In genomic region chr11:5789071-5789753, GRCm38 (mm10) we compare ENCODE assay signal across 8 mouse cellular contexts. TPM values are rescaled to one million over a fixed set of nuclear protein-coding genes. Genes with fewer than 3 reads are reported as not detected.
DNase-seq lines count a peak whose midpoint lies in the region; ATAC-seq and TF ChIP-seq lines count a peak whose summit lies in the region.

No protein-coding gene starts in this region.

- no peak for ATAC-seq in kidney, embryonic 14.5 days (ENCODE audit: low FRiP score, low TSS enrichment)
- ATAC-seq in forebrain, embryonic 15.5 days (replicated peaks), result no peak
- ATAC-seq in liver, embryonic 16.5 days (ENCODE audit: low read depth), result no peak

- TF ChIP-seq POLR2A in MEL (IDR thresholded peaks at IDR 0.05; ENCODE audit: control insufficient read depth in 1 of 2, insufficient read depth in 1 of 2, low read depth in 1 of 2, low read length in 2 of 2, poor library complexity in 1 of 2), result peak in 1 of 2 experiments; percentile 36; a peak in 1 of 4 replicates

- H3K9ac ChIP-seq in kidney, embryonic 14.5 days (ENCODE audit: low read depth, low read length), result peak overlapping the region; percentile 67
- peak overlapping the region; percentile 91 for H3K9ac ChIP-seq in MEL (ENCODE audit: control insufficient read depth, low read depth, low read length, poor library complexity, severe bottlenecking)
- H3K9ac ChIP-seq in forebrain, embryonic 15.5 days (replicated peaks), result peak overlapping the region; percentile 81
- H3K9ac ChIP-seq in liver, embryonic 16.5 days (ENCODE audit: low read depth, low read length), result peak overlapping the region; percentile 72

- no peak for TF ChIP-seq EP300 in MEL (IDR thresholded peaks at IDR 0.05; ENCODE audit: low read depth in 1 of 2, low read length in 2 of 2)

- peak; percentile 31 for TF ChIP-seq RAD21 in MEL (IDR thresholded peaks at IDR 0.05; ENCODE audit: low read depth, low read length)

- H3K79me2 ChIP-seq in MEL (ENCODE audit: control insufficient read depth, insufficient read depth, low read length, poor library complexity), result peaks cover 21% of the 10 kb centered on the region

- peak overlapping the region; percentile 79 for H3K27ac ChIP-seq in kidney, embryonic 14.5 days (ENCODE audit: low read depth, low read length)
- H3K27ac ChIP-seq in MEL (ENCODE audit: control insufficient read depth, low read depth, low read length), result peak overlapping the region; percentile 86
- H3K27ac ChIP-seq in forebrain, embryonic 15.5 days (replicated peaks), result peak overlapping the region; percentile 90
- peak overlapping the region; percentile 97 for H3K27ac ChIP-seq in liver, embryonic 16.5 days (ENCODE audit: low read length)

- no peaks in the 10 kb centered on the region for H3K9me3 ChIP-seq in kidney, embryonic 14.5 days (ENCODE audit: control insufficient read depth, low read length)
- H3K9me3 ChIP-seq in MEL (replicated peaks; ENCODE audit: insufficient read depth, low read length), result no peaks in the 10 kb centered on the region
- H3K9me3 ChIP-seq in forebrain, embryonic 15.5 days, result no peaks in the 10 kb centered on the region
- H3K9me3 ChIP-seq in liver, embryonic 16.5 days (replicated peaks; ENCODE audit: control insufficient read depth, low read length), result no peaks in the 10 kb centered on the region

- TF ChIP-seq CTCF in MEL (IDR thresholded peaks at IDR 0.05 in 2 of 3, conservative IDR thresholded peaks at IDR 0.05 in 1 of 3; ENCODE audit: control insufficient read depth in 1 of 3, insufficient read depth in 1 of 3, low read depth in 2 of 3, low read length in 3 of 3, poor library complexity in 1 of 3, severe bottlenecking in 1 of 3), result peak; percentile 72 to 85 (median 84)

- H3K36me3 ChIP-seq in kidney, embryonic 14.5 days (ENCODE audit: control insufficient read depth, insufficient read depth, low read length), result peaks cover 31% of the 10 kb centered on the region
- H3K36me3 ChIP-seq in MEL (ENCODE audit: control insufficient read depth in 1 of 2, insufficient read depth in 2 of 2, low read length in 2 of 2), result peaks cover 0 to 19% of the 10 kb centered on the region in 2 experiments; a peak in 2 of 4 replicates
- peaks cover 24% of the 10 kb centered on the region for H3K36me3 ChIP-seq in forebrain, embryonic 15.5 days
- H3K36me3 ChIP-seq in liver, embryonic 16.5 days (ENCODE audit: control insufficient read depth, insufficient read depth), result peaks cover 4% of the 10 kb centered on the region; the same call in 1 of the 2 replicates
- peaks cover 13% of the 10 kb centered on the region for H3K36me3 ChIP-seq in splenic B cell, adult 2 months (ENCODE audit: control insufficient read depth, insufficient read depth, low read length, poor library complexity, severe bottlenecking)

- no peak for DNase-seq in kidney, postnatal 4 days
- DNase-seq in MEL (ENCODE audit: low read depth, low spot score), result peak; percentile 92
- peak; percentile 58 for DNase-seq in splenic B cell, adult 2 months (ENCODE audit: low read depth, low spot score)
- DNase-seq in layer of hippocampus, postnatal 10 days (ENCODE audit: low spot score in 2 of 2), result no peak
- no peak for DNase-seq in adrenal gland, adult (ENCODE audit: inconsistent age in 2 of 2, low spot score in 1 of 2)

- H3K4me3 ChIP-seq in kidney, embryonic 14.5 days (ENCODE audit: low read length), result peak overlapping the region; percentile 58
- peak overlapping the region; percentile 38 to 93 for H3K4me3 ChIP-seq in MEL (ENCODE audit: control insufficient read depth in 1 of 2, insufficient read depth in 1 of 2, low read depth in 2 of 2, low read length in 2 of 2)
- peak overlapping the region; percentile 76 for H3K4me3 ChIP-seq in forebrain, embryonic 15.5 days
- peak overlapping the region; percentile 75 for H3K4me3 ChIP-seq in liver, embryonic 16.5 days (ENCODE audit: low read depth, low read length)

- 66% methylated on average over 6 of the region's 6 CpGs for WGBS in kidney, embryonic 14.5 days
- WGBS in forebrain, embryonic 15.5 days, result 71% methylated on average over 6 of the region's 6 CpGs
- WGBS in liver, embryonic 16.5 days (ENCODE audit: insufficient replicate concordance), result 26% methylated on average over 6 of the region's 6 CpGs

- H3K4me1 ChIP-seq in kidney, embryonic 14.5 days (ENCODE audit: control insufficient read depth, insufficient read depth, low read length), result peaks cover 14% of the 10 kb centered on the region
- peaks cover 0 to 18% of the 10 kb centered on the region in 2 experiments; a peak in 2 of 4 replicates for H3K4me1 ChIP-seq in MEL (ENCODE audit: control insufficient read depth in 1 of 2, insufficient read depth in 2 of 2, low read length in 2 of 2)
- H3K4me1 ChIP-seq in forebrain, embryonic 15.5 days, result peaks cover 27% of the 10 kb centered on the region
- peaks cover 23% of the 10 kb centered on the region for H3K4me1 ChIP-seq in liver, embryonic 16.5 days (ENCODE audit: control insufficient read depth, low read depth, low read length)

- no peaks in the 10 kb centered on the region for H3K27me3 ChIP-seq in kidney, embryonic 14.5 days (ENCODE audit: control insufficient read depth, insufficient read depth, low read length)
- no peaks in the 10 kb centered on the region for H3K27me3 ChIP-seq in MEL (ENCODE audit: control insufficient read depth in 1 of 2, insufficient read depth in 2 of 2, low read length in 2 of 2)
- no peaks in the 10 kb centered on the region for H3K27me3 ChIP-seq in forebrain, embryonic 15.5 days
- no peaks in the 10 kb centered on the region for H3K27me3 ChIP-seq in liver, embryonic 16.5 days (ENCODE audit: control insufficient read depth, insufficient read depth, low read depth, low read length)
- H3K27me3 ChIP-seq in splenic B cell, adult 2 months (ENCODE audit: control insufficient read depth, insufficient read depth, low read length, poor library complexity, severe bottlenecking), result no peaks in the 10 kb centered on the region

- H3K4me2 ChIP-seq in kidney, embryonic 14.5 days (replicated peaks; ENCODE audit: low read depth, low read length), result peak overlapping the region; percentile 73
- peak overlapping the region; percentile 87 for H3K4me2 ChIP-seq in forebrain, embryonic 15.5 days (replicated peaks)
- H3K4me2 ChIP-seq in liver, embryonic 16.5 days (ENCODE audit: low read depth, low read length), result peak overlapping the region; percentile 85

TF ChIP-seq in MEL, 35 proteins besides CTCF, POLR2A, EP300 and RAD21 (continues in another document):
- TF ChIP-seq GATA1 (IDR thresholded peaks at IDR 0.05; ENCODE audit: low read depth, low read length), result peak; percentile 80
- no peak for TF ChIP-seq NRF1 (IDR thresholded peaks at IDR 0.05; ENCODE audit: insufficient read depth, low read depth, low read length, poor library complexity, severe bottlenecking)
- peak; percentile 30; the same call in 1 of the 2 replicates for TF ChIP-seq POLR2AphosphoS2 (IDR thresholded peaks at IDR 0.05; ENCODE audit: low read length)
- peak; percentile 58 for TF ChIP-seq SMC3 (IDR thresholded peaks at IDR 0.05; ENCODE audit: low read depth, low read length)
- 0 out of 2 replicates have a peak, but pooled peaks have one; percentile 44 for TF ChIP-seq TBP (IDR thresholded peaks at IDR 0.05; ENCODE audit: low read depth, low read length)
- TF ChIP-seq SIN3A (IDR thresholded peaks at IDR 0.05; ENCODE audit: low read length), result peak; percentile 94
- no peak for TF ChIP-seq CHD2 (IDR thresholded peaks at IDR 0.05; ENCODE audit: low read length)
- peak; percentile 73 for TF ChIP-seq HCFC1 (IDR thresholded peaks at IDR 0.05; ENCODE audit: low read depth, low read length)
- TF ChIP-seq MXI1 (IDR thresholded peaks at IDR 0.05; ENCODE audit: low read depth, low read length), result peak; percentile 78
- TF ChIP-seq ZNF384 (IDR thresholded peaks at IDR 0.05; ENCODE audit: low read depth, low read length), result no peak
- 0 out of 2 replicates have a peak, but pooled peaks have one; percentile 51 for TF ChIP-seq MYC (IDR thresholded peaks at IDR 0.05; ENCODE audit: low read depth, low read length)

RNA-seq across cellular contexts. Expression of gene Dbnl, which starts 0.9 kb away (rescaled TPM):
- polyA plus RNA-seq in kidney, embryonic 14.5 days (2014; fragmentation: Nextera tagmentation; extraction: Ambion mirVana), result 93.7 and 113 TPM in 2 replicates
- 73.5 and 76.4 TPM in 2 replicates for total RNA-seq in MEL (2012; rRNA removed)
- polyA plus RNA-seq in MEL (2012; ENCODE audit: insufficient read depth in 1 of 2, insufficient read length in 2 of 2, low read depth in 1 of 2, low replicate concordance in 2 of 2, missing spikeins in 1 of 2), result 100 to 1,000 TPM in 1 of 2 experiments, not detected in 1; 149 TPM
- polyA plus RNA-seq in forebrain, embryonic 15.5 days (2015; fragmentation: Nextera tagmentation; extraction: Ambion mirVana), result 138 and 140 TPM in 2 replicates
- 43.5 and 43.9 TPM in 2 replicates for polyA plus RNA-seq in liver, embryonic 16.5 days (2015; fragmentation: Nextera tagmentation; extraction: Ambion mirVana)
- total RNA-seq in layer of hippocampus, postnatal 10 days (2021), result 10 to 100 TPM; 98.0 to 98.1 TPM

RNA-seq across cellular contexts. Expression of gene Pgam2, which starts 14.3 kb away (rescaled TPM):
- polyA plus RNA-seq in kidney, embryonic 14.5 days (2014; fragmentation: Nextera tagmentation; extraction: Ambion mirVana), result 3.3 and 4.4 TPM in 2 replicates
- 0.33 and 0.58 TPM in 2 replicates for total RNA-seq in MEL (2012; rRNA removed)
- polyA plus RNA-seq in MEL (2012; ENCODE audit: insufficient read depth in 1 of 2, insufficient read length in 2 of 2, low read depth in 1 of 2, low replicate concordance in 2 of 2, missing spikeins in 1 of 2), result 1 to 10 TPM in 1 of 2 experiments, not detected in 1; 1.8 TPM
- 1.9 and 3.1 TPM in 2 replicates for polyA plus RNA-seq in forebrain, embryonic 15.5 days (2015; fragmentation: Nextera tagmentation; extraction: Ambion mirVana)
- polyA plus RNA-seq in liver, embryonic 16.5 days (2015; fragmentation: Nextera tagmentation; extraction: Ambion mirVana), result 7.7 and 15.3 TPM in 2 replicates
- total RNA-seq in layer of hippocampus, postnatal 10 days (2021), result 1 to 10 TPM; 7.0 to 7.4 TPM

RNA-seq across cellular contexts. Expression of gene Urgcp, which starts 27.0 kb away (rescaled TPM):
- polyA plus RNA-seq in kidney, embryonic 14.5 days (2014; fragmentation: Nextera tagmentation; extraction: Ambion mirVana), result 9.9 and 15.1 TPM in 2 replicates
- 27.8 and 29.2 TPM in 2 replicates for total RNA-seq in MEL (2012; rRNA removed)
- polyA plus RNA-seq in MEL (2012; ENCODE audit: insufficient read depth in 1 of 2, insufficient read length in 2 of 2, low read depth in 1 of 2, low replicate concordance in 2 of 2, missing spikeins in 1 of 2), result 10 to 100 TPM; 19.5 to 34.9 TPM
- polyA plus RNA-seq in forebrain, embryonic 15.5 days (2015; fragmentation: Nextera tagmentation; extraction: Ambion mirVana), result 31.6 and 32.4 TPM in 2 replicates
- polyA plus RNA-seq in liver, embryonic 16.5 days (2015; fragmentation: Nextera tagmentation; extraction: Ambion mirVana), result 8.4 and 9.4 TPM in 2 replicates
- 10 to 100 TPM; 46.1 to 46.3 TPM for total RNA-seq in layer of hippocampus, postnatal 10 days (2021)

RNA-seq across cellular contexts. Expression of gene Polm, which starts 48.6 kb away (rescaled TPM):
- polyA plus RNA-seq in kidney, embryonic 14.5 days (2014; fragmentation: Nextera tagmentation; extraction: Ambion mirVana), result 6.6 and 9.1 TPM in 2 replicates
- 5.4 TPM in 2 replicates for total RNA-seq in MEL (2012; rRNA removed)
- polyA plus RNA-seq in MEL (2012; ENCODE audit: insufficient read depth in 1 of 2, insufficient read length in 2 of 2, low read depth in 1 of 2, low replicate concordance in 2 of 2, missing spikeins in 1 of 2), result 10 to 100 TPM in 1 of 2 experiments, not detected in 1; 18.3 TPM
- polyA plus RNA-seq in forebrain, embryonic 15.5 days (2015; fragmentation: Nextera tagmentation; extraction: Ambion mirVana), result 7.0 TPM in 2 replicates
- polyA plus RNA-seq in liver, embryonic 16.5 days (2015; fragmentation: Nextera tagmentation; extraction: Ambion mirVana), result 1.9 and 2.0 TPM in 2 replicates
- total RNA-seq in layer of hippocampus, postnatal 10 days (2021), result 10 to 100 TPM in 1 of 2 experiments, 1 to 10 TPM in 1; 9.4 to 13.2 TPM

Comparison
In these comparisons a context has a peak if more than half of its experiments do, and no peak if none do; other contexts are left out.
1. DNase-seq: peak in MEL (single experiment) and splenic B cell, adult 2 months (single experiment); none in kidney, postnatal 4 days (0 of 2), layer of hippocampus, postnatal 10 days (0 of 2) and adrenal gland, adult (0 of 2).
2. Peak in every context shown above with its lines, with median percentiles within 50 percentile points of each other: H3K27ac ChIP-seq, H3K4me2 ChIP-seq, H3K4me3 ChIP-seq and H3K9ac ChIP-seq.